Mouse (Mus musculus) embryo, embryonic 11 days (tissue): Measurements from ENCODE around the gene Aldh2.
A peak's percentile ranks its signal among the peaks of the same experiment; 100 is the strongest.
"Not testable (repeated sequence)": the region's sequence is repeated elsewhere in the genome, so short reads cannot be mapped to it uniquely, and the experiment has no call there.

Source experiments
- DNase-seq: peaks from one replicate; pipeline ENCODE4 v3.0.0-alpha.2; 2015

Gene Aldh2

DNA sequence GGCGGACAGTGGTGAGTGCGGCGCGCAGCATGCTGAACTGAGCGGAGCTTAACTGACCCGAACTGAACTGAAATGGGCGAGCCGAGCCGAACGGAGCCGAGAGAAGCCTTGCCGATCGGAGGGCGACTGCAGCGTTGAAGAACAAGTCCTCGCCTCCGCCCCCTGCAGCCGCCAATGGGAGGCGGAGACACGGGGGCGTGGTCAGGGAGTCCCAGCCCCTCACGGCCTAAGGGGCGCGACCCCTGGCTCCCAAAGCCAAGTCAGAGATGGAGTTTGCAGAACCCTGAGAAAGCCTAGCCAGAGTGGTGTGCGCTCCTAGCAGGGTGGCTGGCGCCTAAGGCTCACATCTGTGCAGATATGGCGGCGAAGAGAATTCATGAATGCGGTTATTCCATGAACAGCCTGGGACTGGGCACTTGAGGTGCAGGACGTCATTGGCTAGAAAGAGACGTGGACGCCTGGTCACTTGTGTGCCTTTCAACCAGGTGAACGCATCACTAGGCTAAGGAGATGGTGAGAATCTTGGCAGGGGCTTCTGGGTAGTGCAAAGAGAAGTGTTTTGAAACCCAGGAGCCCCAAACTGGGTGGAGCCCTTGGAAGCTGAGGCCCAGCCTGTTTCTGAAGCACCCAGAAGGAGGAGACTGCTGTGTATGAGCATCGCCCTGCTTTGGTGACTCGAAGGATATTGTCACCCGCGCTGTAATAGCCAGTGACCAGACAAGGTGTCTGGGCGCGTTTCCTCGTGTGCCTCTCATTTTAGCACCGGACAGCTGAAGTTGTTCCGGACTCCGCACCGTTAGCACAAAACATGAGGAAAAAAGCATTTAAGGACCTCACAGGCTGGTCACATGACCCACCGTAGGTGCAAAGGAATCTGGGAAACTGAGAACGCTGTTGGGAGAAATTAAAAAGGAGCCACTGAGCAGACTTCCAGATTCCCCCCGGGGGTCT is at the start of gene Aldh2:
Gene Aldh2, minus strand, starts transcription at position 374 of the 951 bp plus-strand sequence.
- peak; percentile 93 for DNase-seq

DNA sequence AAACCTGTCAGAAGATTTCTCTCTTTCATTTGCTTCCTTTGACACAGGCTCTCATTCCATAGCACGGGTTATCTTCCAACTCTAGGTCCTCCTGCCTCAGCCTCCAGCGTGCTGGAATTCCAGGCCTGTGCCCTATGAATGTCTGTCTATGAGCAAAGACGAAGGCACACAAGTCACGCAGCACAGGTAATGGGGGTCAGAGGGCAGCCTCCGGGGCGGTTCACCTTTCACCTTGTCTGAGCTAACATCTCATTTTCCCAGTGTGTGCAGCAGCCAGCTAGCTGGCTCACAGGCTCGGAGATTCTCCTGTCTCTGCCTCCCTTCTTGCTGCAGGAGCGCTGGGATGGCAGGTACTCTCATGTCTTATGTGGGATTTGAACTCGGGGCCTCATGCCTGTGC is 46.0 kb upstream of the Aldh2 start:
- DNase-seq, result no peak

DNA sequence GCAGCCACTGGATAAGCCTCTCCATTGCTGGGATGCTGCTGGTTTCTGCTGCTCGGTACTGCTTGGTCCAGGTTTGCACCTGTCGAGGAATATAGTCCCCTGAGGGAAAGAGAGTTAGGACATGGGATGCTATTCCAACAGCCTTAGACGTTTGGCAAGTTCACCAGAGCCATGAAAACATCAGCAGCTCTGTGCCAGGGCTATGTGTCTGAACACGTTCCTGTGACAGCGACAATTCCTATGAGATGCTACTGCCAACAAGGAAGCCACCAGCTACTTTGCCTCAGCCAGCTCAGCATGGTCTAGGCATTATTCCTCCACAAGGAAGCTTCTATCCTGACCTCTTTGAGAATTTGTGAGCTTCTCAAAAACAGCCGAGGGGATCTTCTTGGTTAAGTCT is 43.7 kb upstream of the Aldh2 start:
- no peak for DNase-seq

DNA sequence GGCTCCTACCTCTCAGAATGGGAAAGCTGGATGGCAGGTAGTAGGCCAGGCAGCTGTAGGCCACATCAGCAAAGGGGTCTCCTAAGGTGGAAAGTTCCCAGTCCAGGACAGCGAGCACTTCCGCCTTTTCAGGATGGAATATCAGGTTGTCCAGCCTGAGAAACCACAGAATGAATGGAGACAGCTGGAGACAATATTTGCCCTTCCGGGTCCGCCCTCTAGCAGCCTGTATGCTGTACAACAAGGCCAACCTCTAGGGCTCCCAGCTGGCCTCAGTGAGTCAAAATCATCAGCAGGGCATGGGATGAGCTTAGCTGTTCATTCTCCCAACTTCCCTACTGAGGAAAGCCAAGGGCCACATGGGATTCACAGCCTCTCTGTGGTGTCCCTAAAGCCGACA is 41.0 kb upstream of the Aldh2 start:
- no peak for DNase-seq

DNA sequence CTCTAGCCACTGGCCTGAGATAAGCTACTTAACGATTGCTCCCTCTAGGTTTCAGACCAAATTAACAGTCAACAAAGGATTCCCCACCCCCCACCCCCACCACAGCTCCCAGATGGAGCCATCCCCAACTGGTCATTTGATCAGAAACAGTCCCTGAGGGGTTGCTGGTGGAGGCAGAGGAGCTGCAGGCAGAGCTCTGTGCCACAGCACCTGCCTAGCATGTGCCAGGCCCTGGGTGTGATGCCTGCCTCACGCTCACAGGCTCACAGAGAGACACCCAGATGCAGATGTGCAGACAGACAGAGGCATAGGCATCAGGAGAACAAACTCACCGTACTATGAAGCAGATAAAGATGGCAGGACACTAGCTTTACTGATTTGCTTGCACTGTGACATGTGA is 39.2 kb upstream of the Aldh2 start:
- DNase-seq, result no peak

DNA sequence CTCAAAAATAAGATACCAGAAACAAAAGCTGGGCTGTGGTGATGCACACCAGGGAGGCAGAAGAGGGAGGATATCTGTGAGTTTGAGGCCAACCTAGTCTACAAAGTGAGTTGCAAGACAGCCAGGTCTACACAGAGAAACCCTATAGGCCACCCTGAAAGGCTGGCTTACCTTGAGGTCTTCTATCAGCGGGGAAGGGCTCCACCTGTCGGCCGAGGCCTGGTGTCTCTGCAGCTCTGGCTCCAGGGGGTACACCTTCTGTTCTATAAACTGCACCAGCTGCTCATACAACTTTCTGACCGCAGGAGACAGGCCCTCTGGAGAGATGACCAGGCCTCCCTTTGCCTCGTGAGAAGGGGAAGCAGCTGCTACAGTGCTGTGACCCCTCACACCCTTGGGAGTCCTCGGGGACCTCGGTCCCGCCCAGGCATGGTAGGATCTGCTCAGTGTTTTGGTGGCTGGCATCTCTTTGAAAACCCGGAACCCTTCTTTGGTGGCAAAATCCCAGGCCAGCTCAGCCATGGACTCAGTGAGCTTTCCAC is 37.6 kb upstream of the Aldh2 start:
- not testable (repeated sequence) for DNase-seq

DNA sequence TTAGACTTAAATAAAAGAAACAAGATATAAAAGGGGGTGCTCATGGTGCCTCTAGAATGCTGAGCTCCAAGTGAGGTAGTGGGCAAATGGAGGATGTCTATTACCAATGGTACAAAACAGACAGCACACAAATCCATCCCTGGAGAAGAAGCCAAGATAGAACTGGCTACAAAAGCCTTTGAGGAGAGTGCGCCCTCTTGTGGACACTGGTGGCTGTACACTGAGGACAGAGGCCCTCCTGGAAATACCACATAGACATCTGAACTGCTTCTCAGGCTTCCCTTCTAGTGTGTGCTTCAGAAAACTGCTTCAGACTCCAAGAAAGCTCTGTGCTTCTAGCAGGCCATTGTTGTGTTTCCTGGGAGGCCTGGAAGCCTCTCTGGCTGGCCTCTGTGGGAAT is 34.2 kb upstream of the Aldh2 start:
- DNase-seq, result peak; percentile 75

DNA sequence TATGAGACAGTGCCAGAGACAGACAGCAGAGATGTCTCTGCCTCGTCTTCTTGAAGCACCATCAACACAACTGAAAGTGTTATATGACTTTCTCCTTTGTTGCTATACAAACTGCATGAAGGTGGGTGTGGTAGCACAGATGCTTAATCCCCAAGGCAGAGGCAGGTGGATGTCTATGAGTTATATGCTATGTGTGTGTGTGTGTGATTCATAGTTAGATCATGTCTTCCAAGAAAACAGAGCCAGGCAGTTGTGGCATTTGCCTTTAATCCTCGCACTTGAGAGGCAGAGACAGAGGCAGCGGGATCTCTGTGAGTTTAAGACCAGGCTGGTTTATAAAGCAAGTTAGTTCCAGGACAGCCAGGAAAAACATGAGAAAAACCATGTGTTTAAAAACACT is 29.6 kb upstream of the Aldh2 start:
- no peak for DNase-seq

DNA sequence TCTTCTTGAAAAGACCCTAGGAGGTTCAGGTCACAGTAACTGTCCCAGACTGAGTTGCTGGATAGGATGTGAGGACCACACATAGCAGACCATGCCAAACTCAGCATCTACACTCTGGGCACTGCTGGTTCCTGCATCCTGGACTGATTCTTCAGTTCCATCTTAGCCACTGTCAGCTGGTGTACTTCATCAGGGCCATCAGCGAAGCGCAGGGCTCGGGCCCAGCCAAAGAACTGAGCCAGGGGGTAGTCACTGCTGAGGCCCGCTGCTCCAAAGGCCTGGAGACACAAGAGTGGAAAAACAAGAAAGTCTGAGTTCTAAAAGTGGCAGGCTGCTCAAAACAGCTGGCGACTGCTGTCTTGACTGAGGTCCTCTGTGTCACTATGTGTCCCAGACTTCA is 27.5 kb upstream of the Aldh2 start:
- DNase-seq, result no peak

DNA sequence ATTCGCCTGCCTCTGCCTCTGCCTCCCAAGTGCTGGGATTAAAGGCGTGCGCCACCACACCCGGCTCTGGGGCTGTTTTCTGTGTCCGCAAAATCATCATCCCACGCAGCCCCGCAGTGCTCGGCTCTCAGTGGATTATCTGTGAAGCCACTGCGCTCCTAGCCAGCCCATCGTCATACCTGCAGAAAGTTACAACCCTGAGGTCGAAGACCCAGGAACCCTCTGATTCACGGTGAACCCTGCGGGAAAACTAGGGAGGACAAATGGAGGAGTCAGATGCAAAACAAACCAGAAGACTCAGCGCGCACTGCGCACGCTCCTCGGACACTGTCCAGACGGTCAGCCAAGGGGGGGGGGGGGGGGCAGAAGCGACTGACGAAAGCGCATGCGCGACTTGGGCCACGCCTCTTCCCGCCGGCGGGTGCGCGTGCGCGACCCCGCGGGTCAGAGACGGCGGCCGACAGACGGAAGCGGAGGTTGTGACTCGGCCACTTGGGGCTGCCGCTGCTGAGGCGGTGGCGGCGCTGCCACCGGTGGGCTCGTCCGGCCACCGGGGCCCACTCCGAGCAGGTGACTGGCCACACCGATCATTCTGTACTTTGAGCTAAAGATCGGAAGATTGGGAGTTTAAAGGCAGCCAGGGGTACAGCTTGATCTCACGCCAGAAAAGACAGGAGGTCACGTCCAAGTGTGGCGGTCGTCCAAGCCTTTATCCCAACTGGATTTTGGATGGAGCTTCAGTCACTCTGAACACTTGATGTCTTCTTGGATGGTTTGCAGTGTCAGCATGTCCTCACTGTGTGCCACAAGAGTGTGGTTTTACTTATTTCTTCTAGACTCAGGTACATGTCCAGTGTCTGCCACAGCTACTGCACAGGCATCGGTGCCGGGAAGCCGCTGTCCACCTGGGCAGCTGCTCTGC is 25.2 kb upstream of the Aldh2 start, which contains the start of gene Acad12:
Gene Acad12, minus strand, starts transcription at position 347 of the 922 bp plus-strand sequence.
- peak; percentile 93 for DNase-seq

DNA sequence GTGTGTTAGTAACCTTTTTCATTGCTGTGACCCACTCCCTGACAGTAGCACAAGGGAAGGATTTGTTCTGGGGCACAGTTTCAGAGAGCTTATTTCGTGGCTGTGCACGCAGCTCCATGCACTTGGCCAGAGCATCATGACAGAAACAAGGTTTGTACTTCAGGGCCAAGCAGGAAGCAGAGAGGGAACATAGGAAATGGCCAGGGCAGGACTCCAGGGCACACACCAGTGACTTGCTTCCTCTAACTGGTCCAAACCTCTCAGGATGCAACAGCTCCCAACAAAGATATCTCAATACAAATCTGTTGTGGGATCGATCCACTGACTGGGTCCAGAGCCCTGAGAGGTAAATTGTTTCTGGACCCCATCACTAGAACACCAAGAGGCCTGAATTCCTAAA is 21.3 kb upstream of the Aldh2 start:
- DNase-seq, result not testable (repeated sequence)

DNA sequence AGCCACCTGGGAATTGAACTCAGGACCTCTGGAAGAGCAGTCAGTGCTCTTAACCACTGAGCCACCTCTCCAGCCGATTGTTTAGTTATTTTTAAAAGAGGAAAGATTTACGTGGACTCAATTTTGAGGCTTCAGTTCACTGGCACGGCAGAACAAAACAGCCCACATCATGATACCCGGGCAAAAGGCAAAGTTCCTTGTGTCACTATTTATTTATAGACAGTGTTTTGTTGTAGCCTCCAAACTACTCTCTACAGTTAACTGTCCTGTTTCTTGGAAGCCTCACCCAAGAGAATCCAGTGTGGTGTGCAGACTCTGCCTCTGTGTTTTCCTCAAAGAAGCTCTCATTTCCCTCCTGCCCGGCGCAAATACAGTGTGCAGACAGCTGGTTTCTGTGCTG is 18.4 kb upstream of the Aldh2 start:
- no peak for DNase-seq

DNA sequence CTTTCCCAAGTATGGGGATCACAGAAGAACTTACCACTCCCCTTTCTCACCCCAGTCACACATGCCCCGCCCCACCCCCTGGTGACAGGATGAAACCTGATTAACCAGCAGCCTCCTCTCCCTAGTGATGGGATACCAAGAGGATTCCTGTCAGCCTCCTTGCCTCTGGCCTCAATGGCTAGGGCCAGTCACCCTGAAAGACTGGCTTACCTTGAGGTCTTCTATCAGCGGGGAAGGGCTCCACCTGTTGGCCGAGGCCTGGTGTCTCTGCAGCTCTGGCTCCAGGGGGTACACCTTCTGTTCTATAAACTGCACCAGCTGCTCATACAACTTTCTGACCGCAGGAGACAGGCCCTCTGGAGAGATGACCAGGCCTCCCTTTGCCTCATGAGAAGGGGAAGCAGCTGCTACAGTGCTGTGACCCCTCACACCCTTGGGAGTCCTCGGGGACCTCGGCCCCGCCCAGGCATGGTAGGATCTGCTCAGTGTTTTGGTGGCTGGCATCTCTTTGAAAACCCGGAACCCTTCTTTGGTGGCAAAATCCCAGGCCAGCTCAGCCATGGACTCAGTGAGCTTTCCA is 16.0 kb upstream of the Aldh2 start:
- peak; percentile 21 for DNase-seq

DNA sequence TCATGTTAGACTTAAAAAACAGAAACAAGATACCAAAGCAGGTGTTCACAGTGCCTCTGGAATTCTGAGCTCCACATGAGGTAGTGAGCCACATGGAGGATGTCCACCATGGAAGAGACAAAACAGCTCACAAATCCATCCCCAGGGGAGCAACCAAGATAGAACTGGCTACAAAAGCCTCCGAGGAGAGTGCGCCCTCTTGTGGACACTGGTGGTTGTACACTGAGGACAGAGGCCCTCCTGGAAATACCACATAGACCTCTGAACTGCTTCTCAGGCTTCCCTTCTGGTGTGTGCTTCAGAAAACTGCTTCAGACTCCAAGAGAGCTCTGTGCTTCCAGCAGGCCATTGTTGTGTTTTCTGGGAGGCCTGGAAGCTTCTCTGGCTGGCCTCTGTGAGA is 12.5 kb upstream of the Aldh2 start:
- peak; percentile 81 for DNase-seq

DNA sequence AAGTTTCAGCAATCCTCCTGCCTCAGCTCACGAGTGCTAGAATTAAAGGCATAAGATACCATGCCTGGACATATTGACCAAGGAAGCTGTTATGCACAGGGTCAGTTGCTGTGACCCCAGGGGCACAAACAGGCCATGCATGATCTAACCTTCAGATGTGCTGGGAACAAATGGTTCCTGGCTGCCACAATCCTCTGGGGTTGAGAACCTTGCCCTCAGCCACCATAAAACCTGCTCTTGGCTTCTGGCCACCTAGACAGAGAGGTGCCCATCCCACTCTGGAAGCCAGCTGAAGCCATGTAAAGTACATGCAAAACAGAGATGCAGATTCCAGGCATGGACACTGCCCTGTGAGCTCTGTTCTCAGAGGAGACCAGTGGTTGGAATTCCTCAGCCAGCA is 10.2 kb upstream of the Aldh2 start:
- not testable (repeated sequence) for DNase-seq

DNA sequence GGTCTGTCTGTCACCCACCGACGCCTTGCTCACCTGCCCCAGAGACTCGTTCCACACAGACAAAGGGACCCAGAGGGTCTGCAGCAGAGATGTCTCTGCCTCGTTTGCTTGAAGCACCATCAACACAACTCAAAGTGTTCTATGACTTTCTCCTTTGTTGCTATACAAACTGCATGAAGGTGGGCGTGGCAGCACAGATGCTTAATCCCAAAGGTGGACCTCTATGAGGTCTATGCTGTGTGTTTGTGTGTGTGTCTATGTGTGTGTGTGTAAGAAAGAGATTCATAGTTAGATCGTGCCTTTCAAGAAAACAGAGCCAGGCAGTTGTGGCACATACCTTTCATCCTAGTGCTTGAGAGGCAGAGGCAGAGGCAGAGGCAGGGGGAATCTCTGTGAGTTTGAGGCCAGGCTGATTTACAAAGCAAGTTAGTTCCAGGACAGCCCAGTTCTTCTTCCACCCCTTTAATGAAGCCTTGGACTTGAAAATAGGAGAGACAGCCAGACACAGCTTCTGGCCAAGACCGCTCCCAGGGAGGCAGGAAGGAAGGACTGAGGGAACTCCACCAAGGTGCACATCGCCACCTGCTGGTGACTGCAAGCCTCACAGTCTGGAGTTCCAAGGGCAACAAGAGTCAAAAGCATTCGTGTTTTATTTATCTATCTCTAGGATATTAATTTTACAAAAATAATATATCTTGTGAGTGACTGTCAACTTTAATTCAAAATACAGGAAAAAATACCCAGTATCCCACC is 8.1 kb upstream of the Aldh2 start:
- peak; percentile 90 for DNase-seq

DNA sequence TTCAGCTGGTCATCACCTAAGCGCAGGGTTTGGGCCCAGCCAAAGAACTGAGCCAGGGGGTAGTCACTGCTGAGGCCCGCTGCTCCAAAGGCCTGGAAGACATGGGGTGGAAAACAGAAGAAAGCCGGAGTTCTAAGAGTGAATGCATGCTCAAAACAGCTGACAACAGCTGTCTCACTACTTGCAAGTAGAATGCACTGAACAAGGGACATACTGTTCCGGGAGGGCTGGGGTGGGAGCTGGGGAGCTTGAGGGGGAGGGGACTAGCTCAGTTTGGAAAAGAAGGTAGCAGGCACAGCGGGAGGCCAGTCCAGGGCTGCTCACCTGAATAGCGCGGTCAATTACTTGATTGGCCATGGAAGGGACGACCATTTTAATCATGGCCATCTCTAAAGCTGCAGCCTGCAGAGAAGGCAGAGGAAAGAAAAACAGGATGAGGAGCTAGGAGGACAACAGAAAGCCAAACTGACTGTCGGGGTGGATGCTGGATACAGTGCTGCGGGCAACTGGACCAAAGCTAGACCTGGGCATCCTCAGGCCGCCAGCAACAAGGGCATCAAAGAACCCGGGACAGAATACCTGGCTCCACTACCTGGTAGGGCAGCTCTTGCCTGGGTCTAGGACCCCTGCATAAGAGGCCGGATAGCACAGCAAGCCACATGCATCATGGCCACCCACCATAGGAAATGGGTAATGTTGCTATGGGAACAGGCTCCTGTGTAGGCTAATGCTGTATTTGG is 5.4 kb upstream of the Aldh2 start:
- no peak for DNase-seq

DNA sequence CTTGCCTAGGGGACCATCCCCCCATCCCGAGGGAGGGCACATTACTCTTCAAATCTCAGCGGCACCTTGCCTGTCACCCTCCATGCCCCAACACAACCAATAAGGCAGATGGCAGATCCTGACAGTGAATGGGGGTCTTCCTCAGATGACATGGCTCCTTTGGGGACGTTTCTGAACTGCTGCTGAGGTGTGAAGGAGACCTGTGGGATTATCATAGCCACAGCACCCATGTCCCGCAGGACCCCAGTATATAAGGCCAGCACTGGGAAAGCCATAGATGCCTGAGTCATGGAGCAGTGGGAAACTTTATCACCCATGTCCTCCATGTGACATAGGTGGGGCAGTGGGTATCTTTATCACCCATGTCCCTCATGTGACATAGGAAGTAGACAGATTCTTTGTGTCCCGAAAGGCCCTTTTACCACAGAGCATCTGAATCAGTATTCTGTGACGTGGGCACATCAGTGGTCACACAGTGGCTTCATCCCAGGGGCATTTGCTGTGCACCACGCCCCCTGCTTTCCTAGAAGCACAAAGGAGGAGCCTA is 4.4 kb upstream of the Aldh2 start:
- DNase-seq, result no peak

DNA sequence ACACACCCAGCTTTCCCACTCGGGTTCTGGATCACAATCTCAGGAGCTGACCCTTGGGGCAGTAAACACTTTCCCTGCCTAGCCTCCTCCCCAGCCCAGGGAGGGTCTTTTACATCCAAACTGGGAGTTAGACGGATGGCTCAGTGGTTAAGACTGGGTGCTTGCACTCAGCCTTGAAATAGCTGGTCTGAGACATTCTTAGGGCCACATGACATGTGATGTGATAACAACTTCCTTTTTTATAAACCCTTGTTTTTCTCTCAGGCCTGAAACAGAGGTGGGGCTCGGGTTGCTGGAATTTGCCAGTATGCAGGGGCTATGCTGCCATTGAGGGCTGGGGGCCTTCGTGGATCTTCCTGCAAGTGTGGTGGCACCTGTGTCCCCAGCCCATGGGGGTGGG is 3.7 kb upstream of the Aldh2 start:
- DNase-seq, result no peak

DNA sequence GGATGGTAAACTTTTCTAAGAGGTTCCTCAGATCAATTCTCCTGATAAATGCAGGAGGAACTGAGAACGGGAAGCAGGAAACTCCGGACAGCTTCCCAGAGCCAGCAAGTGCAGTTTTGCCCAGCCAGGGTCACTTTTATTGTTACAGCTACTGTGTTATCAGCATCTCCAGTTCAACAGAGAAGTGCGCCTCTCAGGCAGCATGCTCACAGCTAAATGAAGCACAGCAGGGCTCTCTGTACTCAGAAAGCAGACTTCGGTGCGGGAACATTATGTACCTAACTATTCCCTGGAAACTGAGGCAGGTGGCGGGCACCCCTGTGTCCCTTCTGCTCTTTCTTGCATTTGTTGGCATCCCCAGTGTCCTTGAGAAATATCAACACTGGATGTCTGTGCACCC is 2.6 kb upstream of the Aldh2 start:
- DNase-seq, result no peak

DNA sequence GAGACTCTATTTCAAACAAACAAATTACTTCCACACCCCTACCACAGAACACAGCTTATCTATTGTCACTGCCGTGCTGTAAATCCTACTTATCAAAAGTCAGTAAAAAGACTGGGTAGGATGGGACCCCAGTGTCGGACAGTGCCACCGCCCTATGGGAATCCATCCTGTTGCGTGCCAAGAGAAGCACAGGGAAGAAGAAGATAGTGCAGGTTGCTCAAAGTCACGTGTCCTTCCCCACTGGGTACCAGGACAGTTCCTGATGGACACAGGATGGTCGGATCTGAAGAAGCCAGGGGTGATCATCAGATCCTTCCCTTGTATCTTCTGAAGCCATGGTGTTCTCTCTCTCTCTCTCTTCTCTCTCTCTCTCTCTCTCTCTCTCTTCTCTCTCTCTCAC is 2.1 kb upstream of the Aldh2 start:
- no peak for DNase-seq
